Mouse (Mus musculus) forebrain, embryonic 16.5 days (tissue): ENCODE measurements at regions not wholly inside any gene's neighbourhood (a gene's known extent, or its start where the extent isn't known, plus 50 kb on each side); places are given as distances from the start of the nearest gene placed in this dataset.

Experiments
- ATAC-seq: fragments of 200-750 bp; cut with Nextera tagmentation; 2 replicates; pipeline ENCODE4 v1.8.0; 2017; ENCODE audit warnings: mild to moderate bottlenecking, moderate library complexity
- H3K27ac ChIP-seq: fragments of 300-500 bp; sonication (generic); 2 replicates; pipeline ENCODE4 v1.5.1; 2014; ENCODE audit warnings: low read length, control low read depth
- H3K27me3 ChIP-seq: fragments of 300-500 bp; sonication (generic); replicated peaks from 2 replicates; pipeline ENCODE4 v1.6.1; 2014; ENCODE audit warnings: low read length; ENCODE audit not compliant: control insufficient read depth, insufficient read depth
- H3K36me3 ChIP-seq: fragments of 300-500 bp; sonication (generic); 2 replicates; pipeline ENCODE4 v1.6.1; 2014; ENCODE audit not compliant: control insufficient read depth, insufficient read depth
- H3K4me1 ChIP-seq: fragments of 300-500 bp; sonication (generic); replicated peaks from 2 replicates; pipeline ENCODE4 v1.6.1; 2014; ENCODE audit warnings: low read length; ENCODE audit not compliant: control insufficient read depth, insufficient read depth
- H3K4me2 ChIP-seq: fragments of 300-500 bp; sonication (generic); 2 replicates; pipeline ENCODE4 v1.6.1; 2014; ENCODE audit warnings: mild to moderate bottlenecking, low read length, control low read depth
- H3K4me3 ChIP-seq: fragments of 300-500 bp; sonication (generic); replicated peaks from 2 replicates; pipeline ENCODE4 v1.5.1; 2014; ENCODE audit warnings: mild to moderate bottlenecking, low read length, control low read depth
- H3K9ac ChIP-seq: fragments of 300-500 bp; sonication (generic); replicated peaks from 2 replicates; pipeline ENCODE4 v1.6.1; 2014; ENCODE audit warnings: low read depth, low read length, control low read depth
- H3K9me3 ChIP-seq: fragments of 300-500 bp; sonication (generic); 2 replicates; pipeline ENCODE4 v1.6.1; 2016; ENCODE audit warnings: low read length; ENCODE audit not compliant: control insufficient read depth
- WGBS: fragments of 180-500 bp; shearing (Covaris S2); extraction: QIAGEN DNeasy Blood & Tissue Kit; methylation state at CpG from one replicate; pipeline ENCODE4 v1.1.7; 2014; 5-methylcytosine and 5-hydroxymethylcytosine counted together

GRCm38 (mm10) chr16:24124083-24124482 lies 135.4 kb upstream of the Bcl6 start:
- Histone ChIP-seq H3K27me3 (no peaks in the 10 kb centered on the region), H3K9ac (no peak overlapping the region), H3K36me3 (no peaks in the 10 kb centered on the region), H3K9me3 (no peaks in the 10 kb centered on the region), H3K4me3 (no peak overlapping the region), H3K4me1 (no peaks in the 10 kb centered on the region), H3K4me2 (no peak overlapping the region), H3K27ac (no peak overlapping the region)
- 90% methylated on average over 4 of the region's 4 CpGs for WGBS
- ATAC-seq, result no peak

GRCm38 (mm10) chr16:24121633-24122032 lies 133.0 kb upstream of the Bcl6 start:
- Histone ChIP-seq H3K27ac (no peak overlapping the region), H3K4me1 (no peaks in the 10 kb centered on the region), H3K4me2 (no peak overlapping the region), H3K9ac (no peak overlapping the region), H3K36me3 (no peaks in the 10 kb centered on the region), H3K9me3 (no peaks in the 10 kb centered on the region), H3K4me3 (no peak overlapping the region), H3K27me3 (no peaks in the 10 kb centered on the region)
- 96% methylated on average over 6 of the region's 6 CpGs for WGBS
- no peak for ATAC-seq

- no peak overlapping the region for H3K4me2 ChIP-seq
- H3K4me1 ChIP-seq, result no peaks in the 10 kb centered on the region
- no peak for ATAC-seq
- H3K36me3 ChIP-seq, result no peaks in the 10 kb centered on the region
- no peaks in the 10 kb centered on the region for H3K9me3 ChIP-seq
- H3K27me3 ChIP-seq, result no peaks in the 10 kb centered on the region
- 55% methylated on average over 6 of the region's 6 CpGs for WGBS
- no peak overlapping the region for H3K9ac ChIP-seq
- no peak overlapping the region for H3K27ac ChIP-seq
- no peak overlapping the region for H3K4me3 ChIP-seq
Measured at GRCm38 (mm10) chr16:24120836-24121235, 132.2 kb upstream of the Bcl6 start.

GRCm38 (mm10) chr16:24118487-24118886 lies 129.8 kb upstream of the Bcl6 start:
- no peak for ATAC-seq
- Histone ChIP-seq H3K27me3 (no peaks in the 10 kb centered on the region), H3K4me2 (no peak overlapping the region), H3K4me1 (no peaks in the 10 kb centered on the region), H3K4me3 (no peak overlapping the region), H3K36me3 (no peaks in the 10 kb centered on the region), H3K9ac (no peak overlapping the region), H3K9me3 (no peaks in the 10 kb centered on the region), H3K27ac (no peak overlapping the region)
- WGBS, result 87% methylated on average over 2 of the region's 2 CpGs

GRCm38 (mm10) chr16:24102854-24103690 lies 114.4 kb upstream of the Bcl6 start:
- Histone ChIP-seq H3K4me2 (no peak overlapping the region), H3K36me3 (no peaks in the 10 kb centered on the region), H3K27me3 (no peaks in the 10 kb centered on the region), H3K9me3 (no peaks in the 10 kb centered on the region), H3K4me1 (no peaks in the 10 kb centered on the region), H3K9ac (no peak overlapping the region), H3K27ac (no peak overlapping the region), H3K4me3 (no peak overlapping the region)
- ATAC-seq, result no peak
- WGBS, result 77% methylated on average over 8 of the region's 8 CpGs

GRCm38 (mm10) chr16:24097596-24097995 lies 108.9 kb upstream of the Bcl6 start:
- WGBS, result 21% methylated on average over 8 of the region's 8 CpGs
- ATAC-seq, result no peak

GRCm38 (mm10) chr16:24096076-24096475 lies 107.4 kb upstream of the Bcl6 start:
- Histone ChIP-seq H3K9me3 (no peaks in the 10 kb centered on the region), H3K9ac (no peak overlapping the region), H3K36me3 (no peaks in the 10 kb centered on the region), H3K27me3 (no peaks in the 10 kb centered on the region), H3K4me1 (no peaks in the 10 kb centered on the region), H3K4me3 (no peak overlapping the region), H3K4me2 (no peak overlapping the region), H3K27ac (no peak overlapping the region)
- 52% methylated on average over 1 of the region's 1 CpGs for WGBS
- ATAC-seq, result no peak

More at GRCm38 (mm10) chr16:24097596-24097995, 108.9 kb upstream of the Bcl6 start:
- Histone ChIP-seq H3K9ac (no peak overlapping the region), H3K4me3 (no peak overlapping the region), H3K9me3 (no peaks in the 10 kb centered on the region), H3K4me1 (no peaks in the 10 kb centered on the region), H3K36me3 (no peaks in the 10 kb centered on the region), H3K27me3 (no peaks in the 10 kb centered on the region), H3K4me2 (no peak overlapping the region), H3K27ac (no peak overlapping the region)

GRCm38 (mm10) chr16:24095630-24096029 lies 107.0 kb upstream of the Bcl6 start:
- WGBS, result 95% methylated on average over 4 of the region's 4 CpGs

GRCm38 (mm10) chr16:24094566-24094965 lies 105.9 kb upstream of the Bcl6 start:
- 96% methylated on average over 6 of the region's 6 CpGs for whole genome bisulfite sequencing
- no peaks in the 10 kb centered on the region for H3K4me1 ChIP-seq

More at GRCm38 (mm10) chr16:24095630-24096029, 107.0 kb upstream of the Bcl6 start:
- Histone ChIP-seq H3K9ac (no peak overlapping the region), H3K4me2 (no peak overlapping the region), H3K27ac (no peak overlapping the region), H3K36me3 (no peaks in the 10 kb centered on the region), H3K9me3 (no peaks in the 10 kb centered on the region), H3K4me1 (no peaks in the 10 kb centered on the region), H3K4me3 (no peak overlapping the region), H3K27me3 (no peaks in the 10 kb centered on the region)
- no peak for ATAC-seq

More at GRCm38 (mm10) chr16:24094566-24094965, 105.9 kb upstream of the Bcl6 start:
- no peaks in the 10 kb centered on the region for H3K27me3 ChIP-seq
- H3K4me2 ChIP-seq, result no peak overlapping the region
- H3K9ac ChIP-seq, result no peak overlapping the region
- no peak for ATAC-seq
- no peak overlapping the region for H3K4me3 ChIP-seq
- H3K27ac ChIP-seq, result no peak overlapping the region
- H3K9me3 ChIP-seq, result no peaks in the 10 kb centered on the region
- no peaks in the 10 kb centered on the region for H3K36me3 ChIP-seq
